Mouse (Mus musculus) cerebellum, adult 2 months (tissue): ENCODE data around the gene Rnf222.

ENCODE experiments used
- CTCF ChIP-seq: fragments of 200-500 bp; IDR thresholded peaks from 2 replicates; pipeline ENCODE4 v1.5.1; 2011; ENCODE audit warnings: low read depth, mild to moderate bottlenecking, control low read depth, low read length, moderate library complexity, borderline replicate concordance; ENCODE audit not compliant: insufficient read depth
- POLR2A ChIP-seq: fragments of 200-500 bp; IDR thresholded peaks from 2 replicates; pipeline ENCODE4 v1.6.1; 2011; ENCODE audit warnings: low read length, control low read depth, borderline replicate concordance; ENCODE audit not compliant: insufficient read depth

DNA sequence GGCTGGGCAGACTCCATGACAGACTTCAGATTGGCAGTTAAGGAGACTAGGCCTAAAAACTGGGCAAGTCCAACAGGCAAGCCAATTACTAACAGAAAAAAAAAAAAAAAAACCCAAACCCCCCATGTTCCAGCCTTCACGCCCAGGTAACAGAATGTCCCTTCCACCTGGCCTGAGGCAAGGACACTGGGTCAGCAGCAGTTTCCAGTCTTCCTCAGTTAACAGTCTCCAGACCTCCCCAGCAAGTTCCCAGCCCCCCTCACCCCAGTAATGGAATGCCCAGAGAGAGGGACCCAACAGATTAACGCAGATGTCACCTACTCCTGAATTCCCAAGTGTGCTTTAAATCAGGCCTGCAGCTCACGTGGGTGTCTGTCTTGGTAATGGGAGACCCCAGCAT, 34.8 kb downstream of the Rnf222 start:
- TF ChIP-seq CTCF (no peak), POLR2A (no peak)
